Mouse (Mus musculus): ENCODE results near the gene Sltm. TPM values are rescaled to one million over a fixed set of nuclear protein-coding genes. Genes with fewer than 3 reads are reported as not detected.

The Sltm gene
- total RNA-seq, 1 experiment = 50.5 TPM

GRCm38 (mm10) chr9:70523813-70524212, 18.7 kb upstream of the Sltm start:
- in situ Hi-C loops (cut with MboI; ENCODE audit: low sequenced_read_pairs in 2 of 2, unreplicated experiment in 2 of 2) = loop anchor here in 1 of 2 experiments (10.0 kb wide), 1 partner anchor 109 kb away; no protein-coding TSS in a partner anchor

GRCm38 (mm10) chr9:70524366-70524765, 18.2 kb upstream of the Sltm start:
- no peaks in the 10 kb centered on the region for H3K36me3 ChIP-seq (ENCODE audit: control insufficient read depth, insufficient read depth, low read length, poor library complexity, severe bottlenecking)
- H3K4me3 ChIP-seq (ENCODE audit: insufficient read depth in 1 of 2, low read depth in 1 of 2, low read length in 2 of 2, poor library complexity in 1 of 2, severe bottlenecking in 1 of 2) = no peak overlapping the region
- H3K27ac ChIP-seq (ENCODE audit: insufficient read depth, low read depth, low read length, poor library complexity, severe bottlenecking) = no peak overlapping the region
- H3K4me1 ChIP-seq (ENCODE audit: control insufficient read depth in 2 of 2, insufficient read depth in 2 of 2, low read length in 2 of 2, poor library complexity in 1 of 2) = no peaks in the 10 kb centered on the region
- H3K9ac ChIP-seq (ENCODE audit: insufficient read depth, low read depth, low read length, poor library complexity, severe bottlenecking) = no peak overlapping the region
- no peaks in the 10 kb centered on the region for H3K9me3 ChIP-seq (ENCODE audit: control insufficient read depth, insufficient read depth, low read depth, low read length)
- DNase-seq (ENCODE audit: low read depth, low spot score) = no peak
- in situ Hi-C loops (cut with MboI; ENCODE audit: low sequenced_read_pairs in 2 of 2, unreplicated experiment in 2 of 2) = loop anchor here in 1 of 2 experiments (10.0 kb wide), 1 partner anchor 110 kb away; no protein-coding TSS in a partner anchor
- TF ChIP-seq ZC3H11A (IDR thresholded peaks at IDR 0.05; ENCODE audit: borderline replicate concordance, low read depth, low read length) = no peak
- TF ChIP-seq MAFK (IDR thresholded peaks at IDR 0.05; ENCODE audit: insufficient read depth, low read depth, low read length) = no peak

More at GRCm38 (mm10) chr9:70523813-70524212, 18.7 kb upstream of the Sltm start:
- Histone ChIP-seq H3K9ac (ENCODE audit: insufficient read depth, low read depth, low read length, poor library complexity, severe bottlenecking) (no peak overlapping the region), H3K9me3 (ENCODE audit: control insufficient read depth, insufficient read depth, low read depth, low read length) (no peaks in the 10 kb centered on the region), H3K4me1 (ENCODE audit: control insufficient read depth in 2 of 2, insufficient read depth in 2 of 2, low read length in 2 of 2, poor library complexity in 1 of 2) (no peaks in the 10 kb centered on the region), H3K27ac (ENCODE audit: insufficient read depth, low read depth, low read length, poor library complexity, severe bottlenecking) (no peak overlapping the region), H3K4me3 (ENCODE audit: insufficient read depth in 1 of 2, low read depth in 1 of 2, low read length in 2 of 2, poor library complexity in 1 of 2, severe bottlenecking in 1 of 2) (no peak overlapping the region), H3K36me3 (ENCODE audit: control insufficient read depth, insufficient read depth, low read length, poor library complexity, severe bottlenecking) (no peaks in the 10 kb centered on the region)
- TF ChIP-seq CHD2 (IDR thresholded peaks at IDR 0.05; ENCODE audit: low read depth, low read length) = no peak
- TF ChIP-seq HCFC1 (IDR thresholded peaks at IDR 0.05; ENCODE audit: borderline replicate concordance, insufficient read depth, low read length) = no peak
- no peak for TF ChIP-seq ZNF384 (IDR thresholded peaks at IDR 0.05; ENCODE audit: low read depth, low read length)
- DNase-seq (ENCODE audit: low read depth, low spot score) = no peak

- in situ Hi-C loops (cut with MboI; ENCODE audit: low sequenced_read_pairs in 2 of 2, unreplicated experiment in 2 of 2) = no loop called here
- Histone ChIP-seq H3K27ac (ENCODE audit: insufficient read depth, low read depth, low read length, poor library complexity, severe bottlenecking) (no peak overlapping the region), H3K36me3 (ENCODE audit: control insufficient read depth, insufficient read depth, low read length, poor library complexity, severe bottlenecking) (no peaks in the 10 kb centered on the region), H3K4me3 (ENCODE audit: insufficient read depth in 1 of 2, low read depth in 1 of 2, low read length in 2 of 2, poor library complexity in 1 of 2, severe bottlenecking in 1 of 2) (no peak overlapping the region), H3K4me1 (ENCODE audit: control insufficient read depth in 2 of 2, insufficient read depth in 2 of 2, low read length in 2 of 2, poor library complexity in 1 of 2) (no peaks in the 10 kb centered on the region), H3K9ac (ENCODE audit: insufficient read depth, low read depth, low read length, poor library complexity, severe bottlenecking) (no peak overlapping the region), H3K9me3 (ENCODE audit: control insufficient read depth, insufficient read depth, low read depth, low read length) (no peaks in the 10 kb centered on the region)
- no peak for DNase-seq (ENCODE audit: low read depth, low spot score)
- TF ChIP-seq HCFC1 (IDR thresholded peaks at IDR 0.05; ENCODE audit: borderline replicate concordance, insufficient read depth, low read length) (no peak), ZC3H11A (IDR thresholded peaks at IDR 0.05; ENCODE audit: borderline replicate concordance, low read depth, low read length) (no peak), CHD2 (IDR thresholded peaks at IDR 0.05; ENCODE audit: low read depth, low read length) (no peak), MAFK (IDR thresholded peaks at IDR 0.05; ENCODE audit: insufficient read depth, low read depth, low read length) (no peak), ZNF384 (IDR thresholded peaks at IDR 0.05; ENCODE audit: low read depth, low read length) (no peak)
These were observed 9.2 kb upstream of the Sltm start for GRCm38 (mm10) chr9:70533328-70533727.

- peak overlapping the region; percentile 88; the same call in 1 of the 2 replicates for H3K27ac ChIP-seq (ENCODE audit: insufficient read depth, low read depth, low read length, poor library complexity, severe bottlenecking)
- H3K9ac ChIP-seq (ENCODE audit: insufficient read depth, low read depth, low read length, poor library complexity, severe bottlenecking) = peak overlapping the region; percentile 68; the same call in 1 of the 2 replicates
- H3K4me3 ChIP-seq (ENCODE audit: insufficient read depth in 1 of 2, low read depth in 1 of 2, low read length in 2 of 2, poor library complexity in 1 of 2, severe bottlenecking in 1 of 2) = peak overlapping the region; percentile 92 to 93
- no peak for DNase-seq (ENCODE audit: low read depth, low spot score)
- peaks cover 2 to 3% of the 10 kb centered on the region in 2 experiments; a peak in 3 of 4 replicates for H3K4me1 ChIP-seq (ENCODE audit: control insufficient read depth in 2 of 2, insufficient read depth in 2 of 2, low read length in 2 of 2, poor library complexity in 1 of 2)
- H3K9me3 ChIP-seq (ENCODE audit: control insufficient read depth, insufficient read depth, low read depth, low read length) = no peaks in the 10 kb centered on the region
- in situ Hi-C loops (cut with MboI; ENCODE audit: low sequenced_read_pairs in 2 of 2, unreplicated experiment in 2 of 2) = no loop called here
- 0 out of 2 replicates have a peak, but pooled peaks cover 2% of the 10 kb centered on the region for H3K36me3 ChIP-seq (ENCODE audit: control insufficient read depth, insufficient read depth, low read length, poor library complexity, severe bottlenecking)
- no peak for TF ChIP-seq CHD2 (IDR thresholded peaks at IDR 0.05; ENCODE audit: low read depth, low read length)
- TF ChIP-seq MAFK (IDR thresholded peaks at IDR 0.05; ENCODE audit: insufficient read depth, low read depth, low read length) = no peak
- TF ChIP-seq ZC3H11A (IDR thresholded peaks at IDR 0.05; ENCODE audit: borderline replicate concordance, low read depth, low read length) = no peak
- TF ChIP-seq ZNF384 (IDR thresholded peaks at IDR 0.05; ENCODE audit: low read depth, low read length) = no peak
- no peak for TF ChIP-seq HCFC1 (IDR thresholded peaks at IDR 0.05; ENCODE audit: borderline replicate concordance, insufficient read depth, low read length)
These were observed 970 bp upstream of the Sltm start for GRCm38 (mm10) chr9:70541584-70541983.

All from ES-E14 (cell line).